In genomic region chr5:136967592-136967991, GRCm38 (mm10) we compare ENCODE assay signal across 11 mouse cellular contexts. TPM values are rescaled to one million over a fixed set of nuclear protein-coding genes. Genes with fewer than 3 reads are reported as not detected.
DNase-seq lines count a peak whose midpoint lies in the region; ATAC-seq and TF ChIP-seq lines count a peak whose summit lies in the region.
"Had no signal": no experiment of that assay in that cellular context is flagged by ENCODE, and none has a peak within 500 bp of the region (broad histone marks: within the 10 kb centered on the region; RNA-seq: fewer than 3 reads in every experiment).

No protein-coding gene starts in this region.

- no peak overlapping the region for H3K4me3 ChIP-seq in heart, embryonic 12.5 days
- peak overlapping the region; percentile 14; the same call in 1 of the 2 replicates for H3K4me3 ChIP-seq in kidney, postnatal 0 days (replicated peaks; ENCODE audit: low read depth, low read length)
- H3K4me3 ChIP-seq in stomach, embryonic 15.5 days (replicated peaks), result no peak overlapping the region
- H3K4me3 ChIP-seq: erythroblast, embryonic 14.5 days had no signal

- peaks cover 40% of the 10 kb centered on the region for H3K36me3 ChIP-seq in heart, embryonic 12.5 days
- peaks cover 24% of the 10 kb centered on the region for H3K36me3 ChIP-seq in kidney, postnatal 0 days (ENCODE audit: insufficient read depth, low read length)
- H3K36me3 ChIP-seq in stomach, embryonic 15.5 days, result peaks cover 23% of the 10 kb centered on the region

- peak overlapping the region; percentile 81 for H3K27ac ChIP-seq in heart, embryonic 12.5 days (ENCODE audit: poor library complexity, severe bottlenecking)
- peak overlapping the region; percentile 84 for H3K27ac ChIP-seq in kidney, postnatal 0 days
- peak overlapping the region; percentile 72 for H3K27ac ChIP-seq in stomach, embryonic 15.5 days
- H3K27ac ChIP-seq: liver, embryonic 14.5 days had no signal

- no peaks in the 10 kb centered on the region for H3K27me3 ChIP-seq in heart, embryonic 12.5 days (replicated peaks)
- H3K27me3 ChIP-seq in kidney, postnatal 0 days (ENCODE audit: insufficient read depth, low read length), result no peaks in the 10 kb centered on the region
- H3K27me3 ChIP-seq in stomach, embryonic 15.5 days (replicated peaks), result no peaks in the 10 kb centered on the region

- peak; percentile 8 for DNase-seq in cerebellum, adult 9-10 months
- DNase-seq in cerebellum, postnatal 25 days, result no peak
- DNase-seq in kidney, postnatal 0 days (ENCODE audit: low spot score), result peak; percentile 89
- DNase-seq in layer of hippocampus, postnatal 14 days (ENCODE audit: low spot score in 2 of 2), result no peak
- DNase-seq in cerebellum, adult 8-10 months, result no peak
- DNase-seq in cerebellum, adult 11 months, result no peak

- WGBS in heart, embryonic 12.5 days, result 57% methylated on average over 10 of the region's 10 CpGs
- 31% methylated on average over 10 of the region's 10 CpGs for WGBS in kidney, postnatal 0 days
- WGBS in stomach, embryonic 15.5 days, result 45% methylated on average over 10 of the region's 10 CpGs

- H3K4me1 ChIP-seq in heart, embryonic 12.5 days (replicated peaks), result peaks cover 37% of the 10 kb centered on the region
- peaks cover 31% of the 10 kb centered on the region for H3K4me1 ChIP-seq in kidney, postnatal 0 days (replicated peaks; ENCODE audit: insufficient read depth, low read length)
- peaks cover 38% of the 10 kb centered on the region for H3K4me1 ChIP-seq in stomach, embryonic 15.5 days

- ATAC-seq in heart, embryonic 12.5 days (ENCODE audit: insufficient number of reproducible peaks, low FRiP score), result no peak
- ATAC-seq in kidney, postnatal 0 days (replicated peaks; ENCODE audit: low FRiP score, low read depth), result peak; percentile 22; the same call in 1 of the 2 replicates
- ATAC-seq in stomach, embryonic 15.5 days (ENCODE audit: insufficient read depth, low FRiP score, low read depth), result no peak

- H3K9ac ChIP-seq in heart, embryonic 12.5 days, result no peak overlapping the region
- H3K9ac ChIP-seq in kidney, postnatal 0 days (ENCODE audit: low read depth, low read length), result peak overlapping the region; percentile 23; the same call in 1 of the 2 replicates
- H3K9ac ChIP-seq in stomach, embryonic 15.5 days, result no peak overlapping the region
- H3K9ac ChIP-seq: liver, embryonic 14.5 days had no signal

- no peak overlapping the region for H3K4me2 ChIP-seq in heart, embryonic 12.5 days
- peak overlapping the region; percentile 35 for H3K4me2 ChIP-seq in kidney, postnatal 0 days (ENCODE audit: low read length)
- H3K4me2 ChIP-seq in stomach, embryonic 15.5 days, result peak overlapping the region; percentile 19; the same call in 1 of the 2 replicates

- H3K9me3 ChIP-seq in heart, embryonic 12.5 days (replicated peaks), result no peaks in the 10 kb centered on the region
- no peaks in the 10 kb centered on the region for H3K9me3 ChIP-seq in kidney, postnatal 0 days (replicated peaks; ENCODE audit: low read length)
- no peaks in the 10 kb centered on the region for H3K9me3 ChIP-seq in stomach, embryonic 15.5 days

- TF ChIP-seq CTCF in kidney, postnatal 0 days (IDR thresholded peaks at IDR 0.05; ENCODE audit: low read depth), result no peak

RNA-seq across cellular contexts. Expression of gene Cldn15, which starts 1.2 kb away (rescaled TPM):
- 1.9 and 2.1 TPM in 2 replicates for polyA plus RNA-seq in heart, embryonic 12.5 days (2016; fragmentation: Nextera tagmentation; extraction: Ambion mirVana)
- 11.9 and 12.6 TPM in 2 replicates for polyA plus RNA-seq in kidney, postnatal 0 days (2015; fragmentation: Nextera tagmentation; extraction: Ambion mirVana)
- 8.9 and 10.8 TPM in 2 replicates for polyA plus RNA-seq in stomach, embryonic 15.5 days (2015; fragmentation: Nextera tagmentation; extraction: Ambion mirVana)
- total RNA-seq in layer of hippocampus, postnatal 14 days (2021), result under 1 TPM in 1 of 2 experiments, not detected in 1; 0.28 TPM

RNA-seq across cellular contexts. Expression of gene Fis1, which starts 14.5 kb away (rescaled TPM):
- 245 and 251 TPM in 2 replicates for polyA plus RNA-seq in heart, embryonic 12.5 days (2016; fragmentation: Nextera tagmentation; extraction: Ambion mirVana)
- polyA plus RNA-seq in kidney, postnatal 0 days (2015; fragmentation: Nextera tagmentation; extraction: Ambion mirVana), result 362 and 384 TPM in 2 replicates
- polyA plus RNA-seq in stomach, embryonic 15.5 days (2015; fragmentation: Nextera tagmentation; extraction: Ambion mirVana), result 246 and 259 TPM in 2 replicates
- 100 to 1,000 TPM; 207 to 216 TPM for total RNA-seq in layer of hippocampus, postnatal 14 days (2021)

RNA-seq across cellular contexts. Expression of gene Plod3, which starts 19.2 kb away (rescaled TPM):
- polyA plus RNA-seq in heart, embryonic 12.5 days (2016; fragmentation: Nextera tagmentation; extraction: Ambion mirVana), result 42.7 and 48.6 TPM in 2 replicates
- polyA plus RNA-seq in kidney, postnatal 0 days (2015; fragmentation: Nextera tagmentation; extraction: Ambion mirVana), result 30.6 and 32.0 TPM in 2 replicates
- polyA plus RNA-seq in stomach, embryonic 15.5 days (2015; fragmentation: Nextera tagmentation; extraction: Ambion mirVana), result 44.8 and 46.8 TPM in 2 replicates
- 10 to 100 TPM; 40.9 to 42.2 TPM for total RNA-seq in layer of hippocampus, postnatal 14 days (2021)

RNA-seq across cellular contexts. Expression of gene Znhit1, which starts 20.2 kb away (rescaled TPM):
- polyA plus RNA-seq in heart, embryonic 12.5 days (2016; fragmentation: Nextera tagmentation; extraction: Ambion mirVana), result 74.4 and 78.1 TPM in 2 replicates
- 86.5 and 91.1 TPM in 2 replicates for polyA plus RNA-seq in kidney, postnatal 0 days (2015; fragmentation: Nextera tagmentation; extraction: Ambion mirVana)
- polyA plus RNA-seq in stomach, embryonic 15.5 days (2015; fragmentation: Nextera tagmentation; extraction: Ambion mirVana), result 90.6 and 94.3 TPM in 2 replicates
- total RNA-seq in layer of hippocampus, postnatal 14 days (2021), result 10 to 100 TPM; 71.4 to 76.1 TPM

RNA-seq across cellular contexts. Expression of gene Vgf, which starts 58.6 kb away (rescaled TPM):
- 0.12 TPM in 1 of 2 replicates, not detected in the other for polyA plus RNA-seq in heart, embryonic 12.5 days (2016; fragmentation: Nextera tagmentation; extraction: Ambion mirVana)
- 0.21 and 0.42 TPM in 2 replicates for polyA plus RNA-seq in kidney, postnatal 0 days (2015; fragmentation: Nextera tagmentation; extraction: Ambion mirVana)
- 0.83 and 1.1 TPM in 2 replicates for polyA plus RNA-seq in stomach, embryonic 15.5 days (2015; fragmentation: Nextera tagmentation; extraction: Ambion mirVana)
- total RNA-seq in layer of hippocampus, postnatal 14 days (2021), result 100 to 1,000 TPM; 285 to 318 TPM
- polyA plus RNA-seq: spleen, adult 2 months had no signal

Comparison
In these comparisons a context has a peak if more than half of its experiments do, and no peak if none do; other contexts are left out.
1. DNase-seq: peak in cerebellum, adult 9-10 months (single experiment) and kidney, postnatal 0 days (single experiment); none in cerebellum, postnatal 25 days (0 of 2), layer of hippocampus, postnatal 14 days (0 of 2), cerebellum, adult 8-10 months (single experiment) and cerebellum, adult 11 months (single experiment).
2. Peak in every context shown above with its lines, with median percentiles within 50 percentile points of each other: H3K27ac ChIP-seq.